Mouse (Mus musculus) Patski (cell line): ENCODE measurements at regions not wholly inside any gene's neighbourhood (a gene's known extent, or its start where the extent isn't known, plus 50 kb on each side); places are given as distances from the start of the nearest gene placed in this dataset.
"Not testable (repeated sequence)": the region's sequence is repeated elsewhere in the genome, so short reads cannot be mapped to it uniquely, and the experiment has no call there.

Experiments used
- ATAC-seq: fragments of 100-300 bp; one replicate; pipeline ENCODE4 v1.8.0; 2021
- CTCF ChIA-PET: fragments of 350-600 bp; sonication (Branson Sonifier 250); formaldehyde crosslinking; loops from one replicate; lab custom pipeline; 2022; ENCODE audit warnings: inconsistent platforms; lab: Charles Lee
- POLR2A ChIA-PET: fragments of 350-600 bp; sonication (Branson Sonifier 250); formaldehyde crosslinking; loops from one replicate; lab custom pipeline; 2022; ENCODE audit warnings: antibody characterized with exemption, inconsistent platforms; lab: Charles Lee
- DNase-seq: peaks from one replicate; pipeline ENCODE4 v3.0.0-alpha.2; 2011; ENCODE audit warnings: low read depth, low spot score
- H3K27me3 ChIP-seq: fragments of 371-371 bp; one replicate; pipeline ENCODE4 v1.5.1; 2021
- CTCF ChIP-seq: fragments of 100-300 bp; IDR thresholded peaks from one replicate; pipeline ENCODE4 v1.5.1; 2021
- in situ Hi-C: fragments of 300-500 bp; cut with MboI; formaldehyde crosslinking; loops from 3 replicates; pipeline ENCODE4 v1.11.1; 2018; ENCODE audit warnings: low pct_unique_long_range_greater_than_20kb, mixed read lengths

- POLR2A ChIA-PET, result no interaction called here
- TF ChIP-seq CTCF, result no peak
- DNase-seq, result no peak
- ATAC-seq, result no peak
- H3K27me3 ChIP-seq, result no peaks in the 10 kb centered on the region
- CTCF ChIA-PET, result interaction anchor here (0.9 kb wide), 1 partner anchor 39 kb away, joined by 3 read pairs; no protein-coding TSS in a partner anchor
- in situ Hi-C loops, result no loop called here
Observed at GRCm38 (mm10) chr8:5523281-5523680, 418.1 kb upstream of the Slc10a2 start.

GRCm38 (mm10) chr8:5495861-5496260, 390.7 kb upstream of the Slc10a2 start:
- DNase-seq, result no peak
- TF ChIP-seq CTCF, result no peak
- in situ Hi-C loops, result no loop called here
- no peaks in the 10 kb centered on the region for H3K27me3 ChIP-seq
- ChIA-PET CTCF (no interaction called here), POLR2A (no interaction called here)
- ATAC-seq, result no peak

- ChIA-PET POLR2A (no interaction called here), CTCF (no interaction called here)
- TF ChIP-seq CTCF, result no peak
- no peak for ATAC-seq
- no peaks in the 10 kb centered on the region for H3K27me3 ChIP-seq
- in situ Hi-C loops, result no loop called here
- no peak for DNase-seq
Observed at GRCm38 (mm10) chr8:5490491-5490890, 385.3 kb upstream of the Slc10a2 start.

GRCm38 (mm10) chr8:5482938-5483337, 377.8 kb upstream of the Slc10a2 start:
- DNase-seq (no peak), ATAC-seq (no peak)
- no peak for TF ChIP-seq CTCF
- in situ Hi-C loops, result no loop called here
- CTCF ChIA-PET, result no interaction called here
- H3K27me3 ChIP-seq, result no peaks in the 10 kb centered on the region
- POLR2A ChIA-PET, result no interaction called here

- TF ChIP-seq CTCF, result no peak
- in situ Hi-C loops, result no loop called here
- ATAC-seq, result no peak
- no peaks in the 10 kb centered on the region for H3K27me3 ChIP-seq
- CTCF ChIA-PET, result no interaction called here
- POLR2A ChIA-PET, result no interaction called here
- no peak for DNase-seq
Observed at GRCm38 (mm10) chr8:5472999-5473398, 367.8 kb upstream of the Slc10a2 start.

GRCm38 (mm10) chr8:5472582-5472981, 367.4 kb upstream of the Slc10a2 start:
- ChIA-PET POLR2A (no interaction called here), CTCF (no interaction called here)
- TF ChIP-seq CTCF, result no peak
- DNase-seq (no peak), ATAC-seq (no peak)
- H3K27me3 ChIP-seq, result no peaks in the 10 kb centered on the region
- in situ Hi-C loops, result no loop called here

GRCm38 (mm10) chr8:5457619-5458018, 352.5 kb upstream of the Slc10a2 start:
- no peak for TF ChIP-seq CTCF
- in situ Hi-C loops, result no loop called here
- no peak for ATAC-seq
- DNase-seq, result no peak
- POLR2A ChIA-PET, result no interaction called here
- CTCF ChIA-PET, result interaction anchor here (1.2 kb wide), 1 partner anchor 48 kb away, joined by 3 read pairs; no protein-coding TSS in a partner anchor
- peaks cover 3% of the 10 kb centered on the region for H3K27me3 ChIP-seq

- DNase-seq (no peak), ATAC-seq (no peak)
- TF ChIP-seq CTCF, result no peak
- CTCF ChIA-PET, result no interaction called here
- H3K27me3 ChIP-seq, result no peaks in the 10 kb centered on the region
- in situ Hi-C loops, result no loop called here
- POLR2A ChIA-PET, result no interaction called here
Observed at GRCm38 (mm10) chr8:5453469-5453868, 348.3 kb upstream of the Slc10a2 start.

- in situ Hi-C loops, CTCF ChIA-PET: not testable (repeated sequence)
Observed at GRCm38 (mm10) chr8:5442243-5442642, 337.1 kb upstream of the Slc10a2 start.

GRCm38 (mm10) chr8:5440404-5440803, 335.3 kb upstream of the Slc10a2 start:
- DNase-seq, H3K27me3 ChIP-seq, POLR2A ChIA-PET, ATAC-seq, CTCF ChIA-PET, in situ Hi-C loops: not testable (repeated sequence)

More at GRCm38 (mm10) chr8:5442243-5442642, 337.1 kb upstream of the Slc10a2 start:
- DNase-seq, ATAC-seq, POLR2A ChIA-PET, H3K27me3 ChIP-seq: not testable (repeated sequence)

- no peaks in the 10 kb centered on the region for H3K27me3 ChIP-seq
- in situ Hi-C loops, result no loop called here
- ChIA-PET CTCF (no interaction called here), POLR2A (no interaction called here)
- no peak for DNase-seq
- TF ChIP-seq CTCF, result no peak
- no peak for ATAC-seq
Observed at GRCm38 (mm10) chr8:5439054-5439453, 333.9 kb upstream of the Slc10a2 start.

- DNase-seq (no peak), ATAC-seq (no peak)
- in situ Hi-C loops, result no loop called here
- POLR2A ChIA-PET, result no interaction called here
- CTCF ChIA-PET, result no interaction called here
- TF ChIP-seq CTCF, result no peak
- H3K27me3 ChIP-seq, result no peaks in the 10 kb centered on the region
Observed at GRCm38 (mm10) chr8:5428303-5428971, 323.3 kb upstream of the Slc10a2 start.

GRCm38 (mm10) chr8:5416841-5417240, 311.7 kb upstream of the Slc10a2 start:
- CTCF ChIA-PET, ATAC-seq, H3K27me3 ChIP-seq, DNase-seq, in situ Hi-C loops, POLR2A ChIA-PET: not testable (repeated sequence)
